Mouse (Mus musculus) ES-CJ7 (cell line): ENCODE results near the gene Fastkd1.
"Not testable (repeated sequence)": the region's sequence is repeated elsewhere in the genome, so short reads cannot be mapped to it uniquely, and the experiment has no call there.

Experiments used
- DNase-seq: peaks from one replicate; pipeline ENCODE4 v3.0.0; 2011; ENCODE audit warnings: low read depth, low spot score

The Fastkd1 gene

DNA sequence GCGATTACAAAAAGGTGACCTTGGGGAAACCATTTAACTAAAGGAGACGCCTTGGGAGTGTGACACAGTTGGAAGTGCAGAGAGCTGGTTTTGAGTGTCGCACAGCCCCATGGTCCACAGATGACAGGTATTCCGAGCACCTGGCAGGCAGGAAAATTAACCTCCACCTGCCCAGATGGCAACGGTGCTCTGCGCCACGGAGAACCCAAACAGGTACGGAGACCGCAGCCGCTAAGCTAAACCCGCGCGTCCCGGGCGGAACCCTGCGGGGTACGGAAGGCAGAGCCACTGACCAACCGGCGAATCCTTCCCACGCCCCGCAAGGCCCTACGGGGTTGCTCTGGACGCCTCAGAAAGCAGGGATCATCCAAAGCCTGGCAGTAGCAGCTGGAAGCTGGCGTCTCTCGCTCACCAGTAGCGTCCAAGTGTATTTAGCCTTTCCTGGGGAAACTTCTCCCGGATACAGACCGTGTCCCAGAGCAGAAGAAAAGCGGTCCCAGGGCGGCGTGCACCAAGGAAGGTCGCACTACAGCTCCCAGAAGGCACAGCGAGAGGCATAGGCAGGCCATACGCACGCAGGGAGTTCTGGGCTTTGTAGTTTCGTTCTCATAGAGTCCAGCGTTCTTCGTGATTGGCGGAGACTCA lies at the start of gene Fastkd1:
Gene Fastkd1, minus strand, starts transcription at position 536 of the 645 bp plus-strand sequence.
- peak; percentile 94 for DNase-seq

DNA sequence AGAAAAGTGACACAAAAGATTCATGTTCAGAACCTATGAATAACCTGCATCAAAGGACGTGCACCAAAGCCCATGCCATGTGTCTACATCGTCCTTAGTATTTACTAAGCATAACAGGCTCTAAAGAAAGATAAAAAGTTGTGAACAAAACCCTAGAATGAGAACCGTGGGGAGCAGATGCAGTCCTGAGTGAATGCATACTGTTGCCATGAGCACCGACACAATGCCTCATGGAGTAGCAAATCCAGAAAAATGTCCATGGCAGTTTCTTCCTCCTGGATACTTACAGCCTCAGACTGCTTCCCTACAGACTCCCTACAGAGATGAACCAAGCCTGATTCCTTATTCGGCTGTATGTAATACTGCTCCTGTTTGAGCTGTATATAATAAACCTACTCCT lies 47.7 kb upstream of the Fastkd1 start:
- no peak for DNase-seq

DNA sequence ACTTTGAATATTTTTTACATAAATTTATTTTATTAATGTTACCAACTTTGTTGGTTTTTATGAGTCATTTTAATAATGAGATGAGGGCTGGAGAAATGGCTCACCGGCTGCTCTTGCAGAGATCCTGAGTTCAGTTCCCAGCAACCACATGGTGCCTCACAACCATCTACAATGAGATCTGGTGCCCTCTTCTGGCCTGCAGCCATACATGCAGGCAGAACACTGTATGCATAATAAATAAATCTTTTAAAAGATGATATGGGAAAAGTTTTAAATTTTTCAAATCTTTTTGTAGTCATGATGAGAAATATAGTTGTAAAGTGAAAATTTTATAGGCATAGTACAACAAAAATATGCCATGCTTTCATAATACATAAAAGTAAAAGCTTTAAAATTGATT lies 31.8 kb upstream of the Fastkd1 start:
- peak; percentile 26 for DNase-seq

DNA sequence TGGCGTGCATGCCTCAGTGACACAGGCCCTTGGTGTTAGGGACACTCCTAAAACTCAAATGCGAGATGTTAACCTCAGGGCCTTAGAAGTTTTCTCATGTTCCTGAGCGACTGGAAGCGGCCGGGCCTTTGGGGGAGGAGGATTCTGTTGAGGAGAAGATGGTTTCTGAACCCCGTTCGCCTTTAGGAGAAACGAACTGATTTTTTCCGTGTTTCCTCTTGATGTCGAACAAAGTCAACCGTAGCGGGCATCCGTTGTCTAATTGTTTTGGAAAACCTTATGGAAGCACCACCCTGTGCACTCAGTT lies 10.2 kb upstream of the Fastkd1 start:
- DNase-seq: no peak

DNA sequence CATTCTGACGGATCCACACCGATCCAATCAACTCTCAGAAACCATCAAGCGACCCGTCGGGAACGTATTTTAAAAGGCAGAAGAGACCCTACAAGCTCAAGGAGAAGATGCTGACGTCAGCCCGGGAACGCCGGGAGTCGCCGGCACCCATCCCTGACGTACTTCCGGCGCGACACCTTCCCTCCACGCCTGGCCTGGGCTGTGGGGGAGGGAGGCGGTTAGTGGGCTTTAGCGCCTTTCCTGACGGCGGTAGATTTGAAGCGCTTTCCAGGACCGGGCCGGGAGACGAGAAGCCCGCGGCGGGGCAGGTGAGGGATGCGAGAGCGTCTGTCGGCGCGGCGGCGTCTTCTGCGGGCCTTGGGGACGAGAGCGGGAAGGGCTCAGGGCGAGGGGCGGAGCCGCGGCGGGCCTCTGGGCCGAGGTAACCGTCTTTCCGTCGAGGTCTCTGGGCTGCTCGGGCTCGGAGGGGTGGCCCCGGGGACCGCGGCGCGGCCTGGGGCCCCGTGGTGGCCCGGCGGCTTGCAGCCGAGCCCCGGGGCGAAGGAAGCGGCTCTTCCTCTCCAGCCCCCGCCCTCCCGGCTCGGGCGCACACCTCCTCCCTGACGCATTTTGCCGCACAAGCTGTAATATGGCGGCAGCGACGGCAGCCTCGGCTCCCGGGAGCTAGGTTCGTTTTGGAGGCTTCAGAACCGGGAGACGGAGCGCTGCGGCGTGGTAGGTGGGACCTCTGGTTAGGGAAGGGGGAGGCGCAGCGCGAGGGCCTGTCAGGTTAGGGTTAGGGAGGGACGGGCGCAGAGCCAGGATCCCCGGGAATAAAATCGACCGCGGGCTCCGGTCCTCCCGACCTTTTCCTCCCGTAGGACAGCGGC lies 9.6 kb upstream of the Fastkd1 start:
- peak; percentile 95 for DNase-seq

DNA sequence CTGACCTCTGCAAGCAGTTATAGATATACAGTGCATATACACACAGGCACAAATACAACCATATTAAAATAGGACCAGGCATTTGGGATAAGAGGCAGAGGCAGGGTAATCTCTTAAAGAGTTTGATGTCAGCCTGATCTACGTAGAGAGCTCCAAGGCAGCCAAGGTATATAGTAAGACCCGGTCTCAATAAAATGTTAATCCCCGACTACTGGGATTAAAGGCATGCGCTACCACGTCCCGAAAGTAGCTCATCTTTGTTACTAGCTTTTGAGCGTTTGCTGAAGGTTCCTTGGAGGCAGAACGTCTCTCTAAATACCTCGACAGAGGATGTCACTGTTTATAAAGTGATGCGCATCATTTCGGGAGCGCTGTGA lies 8.9 kb upstream of the Fastkd1 start, which contains the start of gene Ppig:
Gene Ppig, plus strand, starts transcription at position 273 of the 377 bp plus-strand sequence.
- DNase-seq: no peak

DNA sequence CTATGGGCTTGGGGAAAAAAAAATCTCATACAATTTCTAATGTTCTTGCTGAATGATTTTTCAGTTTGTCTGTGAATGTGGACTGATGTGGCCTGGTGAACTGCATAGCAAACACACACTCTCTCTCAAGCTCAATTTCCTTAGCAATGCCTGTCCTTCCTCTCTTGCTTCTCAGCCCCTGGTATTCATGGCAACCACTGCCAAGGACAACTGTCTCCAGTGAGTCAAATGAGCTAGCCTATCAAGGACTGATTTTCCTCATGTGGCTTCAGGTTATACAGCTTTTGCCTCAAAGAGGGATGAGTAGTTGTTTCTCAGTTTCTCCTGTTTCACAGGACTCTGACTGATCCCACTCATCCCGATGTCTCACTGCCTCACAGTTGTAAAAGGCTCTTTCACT lies 5.8 kb upstream of the Fastkd1 start:
- DNase-seq: no peak

DNA sequence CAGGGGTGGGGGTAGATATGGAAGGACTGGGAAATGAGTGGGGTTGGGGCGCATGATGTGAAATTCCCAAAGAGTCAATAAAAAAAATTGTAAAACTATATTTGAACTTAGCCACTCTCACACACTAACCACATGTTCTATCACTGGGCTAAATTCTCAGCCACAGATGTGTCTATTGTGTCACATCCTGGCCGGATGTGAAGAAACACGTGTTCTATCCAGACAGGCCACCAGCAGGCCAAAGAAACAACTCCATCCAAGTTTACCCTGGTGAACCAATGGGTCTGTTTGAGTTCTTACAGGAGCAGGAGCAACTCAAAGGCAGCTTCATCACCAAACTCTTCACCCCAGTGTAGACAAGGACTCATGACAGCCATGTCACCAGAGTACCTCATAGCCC lies 3.2 kb upstream of the Fastkd1 start:
- DNase-seq: no peak

DNA sequence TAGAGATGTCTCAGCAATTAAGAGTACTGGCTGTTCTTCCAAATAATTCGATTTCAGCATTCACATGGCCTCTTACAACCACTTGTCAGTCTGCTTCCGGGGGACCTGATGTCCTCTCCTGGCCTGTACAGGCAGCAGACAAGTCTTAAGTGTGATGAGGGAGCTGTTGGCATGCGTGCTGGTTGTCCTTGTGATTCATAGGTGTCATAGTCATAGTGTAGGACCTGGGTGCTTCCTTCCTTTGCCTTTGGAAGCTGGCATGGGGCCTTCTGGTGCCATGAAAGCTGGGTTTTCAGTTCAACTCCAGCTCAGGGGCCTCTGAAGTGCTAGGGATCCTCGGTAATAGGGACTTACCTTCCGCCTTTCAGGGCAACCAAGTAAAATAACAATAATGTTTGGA lies 810 bp upstream of the Fastkd1 start:
- no peak for DNase-seq

DNA sequence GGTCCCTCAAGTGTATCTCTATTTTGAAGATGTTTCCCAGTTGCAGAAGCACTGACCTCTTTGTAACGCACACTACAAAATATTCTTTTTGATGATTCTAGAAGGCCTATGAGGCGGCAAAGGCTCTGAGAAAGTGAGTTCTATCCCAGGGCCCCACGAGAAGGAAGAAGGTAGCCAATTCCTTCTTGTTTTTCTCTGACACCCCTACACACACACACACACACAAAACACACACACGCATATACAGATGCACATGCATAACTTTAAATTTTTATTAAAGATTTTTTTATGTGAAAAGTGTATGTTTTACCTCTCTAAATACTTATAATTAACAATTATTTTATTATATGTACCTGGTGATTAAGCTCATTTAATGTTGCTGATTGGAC lies 304 bp upstream of the Fastkd1 start:
- DNase-seq: no peak

DNA sequence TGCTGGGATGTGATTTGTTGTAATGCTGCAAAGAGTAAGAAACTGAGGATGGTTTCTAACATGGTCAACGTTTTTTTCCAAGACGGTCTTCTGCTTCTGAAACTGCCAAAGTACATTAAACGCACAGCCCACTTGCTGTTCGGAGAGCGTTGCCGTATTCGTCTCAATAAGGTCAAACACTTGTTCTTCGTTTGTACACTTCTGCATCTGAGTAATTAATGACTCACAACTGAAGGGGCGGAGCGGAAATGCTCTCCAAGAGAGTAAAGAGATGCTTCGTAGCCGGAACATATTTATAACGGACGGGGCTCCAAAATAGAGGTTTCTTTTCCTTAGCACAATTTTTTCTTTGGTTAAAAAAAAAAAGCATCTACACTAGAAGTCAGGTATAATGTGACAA lies 1.1 kb downstream of the Fastkd1 start:
- DNase-seq: no peak

DNA sequence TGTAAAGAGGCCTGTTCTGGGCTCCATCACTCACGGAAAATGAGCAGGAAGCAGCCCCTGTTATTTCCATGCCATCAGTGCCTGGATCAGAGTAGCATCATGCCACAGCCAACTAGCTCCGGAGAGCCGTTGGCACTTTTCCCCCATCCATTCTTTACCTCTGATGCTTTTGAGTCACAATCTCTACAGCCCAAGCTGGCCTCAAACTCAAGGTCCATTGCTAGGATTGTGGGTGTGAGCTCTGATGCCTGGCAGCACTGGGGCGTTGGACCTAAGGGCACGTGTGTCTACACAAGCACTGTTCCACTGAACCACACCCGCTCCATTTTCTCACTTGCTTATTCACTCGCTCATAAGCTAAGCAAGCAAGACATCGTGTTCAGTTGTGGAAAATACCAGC lies 12.9 kb downstream of the Fastkd1 start:
- no peak for DNase-seq

DNA sequence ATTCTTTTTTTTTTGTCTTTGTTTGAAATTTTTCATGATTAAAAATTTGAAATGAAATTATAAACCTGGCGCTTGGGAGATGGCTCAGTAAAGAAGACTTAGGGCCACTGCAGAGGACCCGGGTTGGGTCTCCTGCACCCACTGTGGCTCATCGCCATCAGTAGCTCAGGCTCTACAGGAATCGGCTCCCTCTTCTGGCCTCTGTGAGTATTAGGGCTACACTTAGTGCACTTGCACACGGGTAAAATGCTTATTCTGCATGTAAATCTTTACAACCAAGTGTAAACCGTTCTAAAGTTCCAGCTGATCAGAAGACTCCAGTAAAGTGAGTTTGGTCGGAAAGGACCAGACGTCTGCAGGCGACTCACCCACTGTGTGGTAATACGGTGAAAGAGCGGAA lies 19.8 kb downstream of the Fastkd1 start:
- peak; percentile 35 for DNase-seq

DNA sequence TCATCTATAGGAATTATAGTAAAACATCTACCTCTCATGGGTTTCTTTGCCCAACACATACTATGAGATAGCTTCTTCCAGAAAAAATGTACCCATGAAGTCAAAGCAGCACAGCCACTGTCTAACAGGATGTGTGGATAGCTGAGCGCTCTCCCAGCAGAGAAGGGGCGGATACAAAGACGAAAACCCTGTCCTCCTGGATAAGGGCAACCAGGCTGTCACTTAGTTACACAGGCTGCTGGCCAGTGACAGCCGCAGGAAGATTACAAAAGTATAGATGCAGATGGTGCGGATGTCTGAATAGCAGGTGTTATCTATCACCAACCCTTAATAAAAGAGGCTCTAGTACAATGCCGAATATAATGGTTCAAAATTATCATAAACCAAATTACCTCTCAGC lies 22.5 kb downstream of the Fastkd1 start:
- no peak for DNase-seq

DNA sequence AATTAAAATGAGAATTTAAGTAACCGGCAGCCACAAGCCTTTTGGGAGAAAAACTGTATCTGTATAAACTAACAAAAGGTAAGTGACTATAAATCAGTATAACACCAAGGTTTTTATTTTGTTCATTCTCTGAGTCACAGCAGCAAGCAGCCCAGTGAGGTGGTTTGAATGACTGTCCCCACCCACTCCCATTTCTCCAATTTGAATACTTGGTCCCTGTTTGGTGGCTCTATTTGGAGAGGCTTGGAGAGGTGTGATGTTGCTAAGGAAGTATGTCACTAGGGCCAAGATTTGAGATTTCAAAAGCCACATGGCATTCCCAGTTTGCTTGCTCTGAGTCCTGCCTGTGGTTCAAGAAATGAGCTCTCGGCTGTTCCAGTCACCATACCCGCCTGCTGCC lies 23.1 kb downstream of the Fastkd1 start:
- no peak for DNase-seq

DNA sequence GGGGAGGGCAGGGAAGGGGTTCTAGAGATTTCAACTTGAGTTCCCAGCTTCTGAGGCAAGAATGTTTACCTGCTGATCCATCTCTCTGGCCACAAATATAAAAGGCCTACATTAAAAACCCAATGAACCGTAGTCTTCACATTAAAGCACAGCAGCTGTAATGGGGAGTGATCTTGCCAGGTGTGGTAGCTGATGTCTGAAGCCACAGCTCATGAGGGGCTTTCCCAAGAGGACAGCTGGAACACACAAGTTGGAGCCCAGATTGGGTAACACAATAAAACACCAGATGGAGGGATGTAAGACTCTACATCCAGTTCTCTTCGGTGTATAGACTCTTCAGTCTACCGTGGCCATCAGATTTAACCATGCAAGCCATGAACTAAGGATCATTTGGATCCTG lies 28.8 kb downstream of the Fastkd1 start:
- no peak for DNase-seq

DNA sequence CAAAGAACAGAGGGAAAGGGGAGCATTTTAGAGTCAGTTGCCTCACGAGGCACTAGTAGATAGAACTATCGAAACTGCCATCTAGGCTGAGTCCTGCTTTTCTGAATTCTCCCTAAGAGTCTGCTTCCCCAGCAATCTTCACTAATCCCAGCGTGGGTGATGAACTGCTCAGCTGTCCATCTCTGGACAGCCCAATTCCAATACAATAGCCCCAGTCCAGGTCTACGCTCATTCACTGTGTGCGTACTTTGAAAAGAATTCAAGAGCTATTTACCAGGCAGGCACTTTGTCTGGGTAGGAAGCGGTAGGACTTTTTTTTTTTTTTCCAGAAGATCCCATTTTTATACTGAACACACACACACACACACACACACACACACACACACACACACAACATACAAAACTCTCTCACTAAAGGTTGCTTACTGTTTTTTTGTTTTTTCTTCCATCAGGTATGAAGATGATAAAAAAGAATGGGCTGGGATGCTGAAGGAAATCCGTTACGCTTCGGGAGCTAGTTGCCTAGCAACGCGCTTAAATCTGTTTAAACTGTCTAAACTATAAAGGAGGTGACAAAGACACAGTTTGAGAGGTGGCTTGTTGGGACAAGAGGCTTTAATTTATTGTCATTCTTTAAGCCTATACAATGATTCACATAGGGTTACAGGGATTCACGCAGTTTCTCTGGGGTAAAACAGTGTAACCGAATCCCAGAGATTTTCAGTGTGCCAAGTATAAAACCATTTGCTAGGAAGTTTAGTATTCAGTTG lies 30.1 kb downstream of the Fastkd1 start:
- DNase-seq: no peak

DNA sequence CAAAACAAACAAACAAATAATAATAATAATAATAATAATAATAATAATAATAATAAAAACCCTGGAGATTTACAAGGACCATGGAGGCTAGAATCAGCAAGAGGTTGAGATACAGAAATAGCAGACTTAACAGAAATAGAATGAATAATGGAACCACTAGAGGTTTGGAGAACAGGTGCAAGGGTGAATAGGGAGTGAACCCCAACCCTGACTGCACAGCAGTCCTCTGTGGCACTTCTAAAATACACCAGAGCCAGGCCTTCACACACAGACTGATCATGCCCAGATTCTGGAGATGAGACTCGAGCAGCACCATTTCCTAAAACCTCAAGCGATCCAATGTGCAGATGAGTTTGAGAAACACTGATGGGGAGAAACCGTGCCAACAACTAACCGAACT lies 31.4 kb downstream of the Fastkd1 start:
- no peak for DNase-seq

DNA sequence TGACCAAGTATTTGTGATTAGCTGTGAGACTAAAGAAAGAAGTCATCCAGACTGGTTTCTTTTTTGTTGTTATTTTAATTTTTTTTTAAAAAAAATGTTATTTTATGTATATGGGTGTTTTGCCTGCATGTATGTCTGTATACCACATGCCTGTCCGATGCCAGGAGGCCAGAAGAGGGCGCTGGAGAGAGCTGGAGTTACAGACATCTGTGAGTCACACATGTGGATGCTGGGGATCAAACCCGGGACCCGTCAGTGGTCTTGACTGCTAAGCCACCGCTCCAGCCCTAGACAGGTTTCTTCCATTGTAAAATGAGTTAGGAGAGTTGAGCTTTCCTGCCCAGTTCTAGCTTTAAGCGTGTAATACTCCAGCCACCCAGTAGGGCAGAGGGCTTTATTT lies 33.3 kb downstream of the Fastkd1 start:
- peak; percentile 88 for DNase-seq

DNA sequence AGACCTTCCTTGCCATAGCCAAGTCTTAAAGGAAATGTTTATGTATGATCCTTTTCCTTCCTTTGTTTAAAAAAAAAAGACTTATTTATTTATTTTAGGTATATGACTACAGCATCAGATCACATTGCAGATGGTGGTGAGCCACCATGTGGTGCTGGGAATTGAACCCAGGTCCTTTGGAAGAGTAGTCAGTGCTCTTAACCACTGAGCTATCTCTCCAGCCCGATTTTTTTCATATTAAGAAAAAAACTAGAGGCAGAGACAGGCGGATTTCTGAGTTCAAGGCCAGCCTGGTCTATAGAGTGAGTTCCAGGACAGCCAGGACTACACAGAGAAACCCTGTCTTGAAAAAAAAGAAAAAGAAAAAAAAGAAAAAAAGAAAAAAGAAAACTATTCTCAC lies 36.1 kb downstream of the Fastkd1 start:
- not testable (repeated sequence) for DNase-seq

DNA sequence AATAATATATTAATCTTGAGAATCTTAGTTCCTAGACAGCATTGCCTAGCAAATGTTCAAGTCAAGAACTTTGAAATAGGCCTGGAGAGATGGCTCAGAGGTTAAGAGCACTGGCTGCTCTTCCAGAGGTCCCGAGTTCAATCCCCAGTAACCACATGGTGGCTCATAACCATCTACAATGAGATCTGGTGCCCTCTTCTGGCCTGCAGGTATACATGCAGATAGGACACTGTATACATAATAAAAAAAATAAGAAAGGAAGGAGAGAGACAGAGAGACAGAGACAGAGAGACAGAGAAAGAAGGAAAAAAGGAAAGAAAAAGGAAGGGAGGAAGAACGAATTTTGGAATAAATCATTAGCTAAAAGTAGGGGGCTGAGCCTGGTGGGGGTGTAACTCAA lies 36.6 kb downstream of the Fastkd1 start:
- DNase-seq: peak; percentile 51

DNA sequence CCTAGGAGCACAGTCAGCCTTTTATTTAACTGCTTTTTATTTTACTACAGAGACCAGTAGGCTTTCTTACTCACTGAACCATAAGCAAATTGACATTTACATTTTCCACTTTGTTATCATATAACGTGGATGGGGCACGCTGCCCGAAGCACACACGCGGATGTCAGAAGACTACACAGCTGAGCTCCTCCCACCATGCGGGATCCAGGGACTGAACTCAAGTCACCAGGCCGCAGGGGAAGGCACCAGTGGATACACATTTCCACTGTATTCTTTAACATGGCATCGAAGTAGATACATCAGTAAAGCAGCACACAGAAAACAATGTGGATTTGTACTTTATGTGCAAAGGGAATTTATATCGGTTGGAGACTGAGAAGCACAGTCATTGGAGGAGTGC lies 38.0 kb downstream of the Fastkd1 start:
- no peak for DNase-seq

DNA sequence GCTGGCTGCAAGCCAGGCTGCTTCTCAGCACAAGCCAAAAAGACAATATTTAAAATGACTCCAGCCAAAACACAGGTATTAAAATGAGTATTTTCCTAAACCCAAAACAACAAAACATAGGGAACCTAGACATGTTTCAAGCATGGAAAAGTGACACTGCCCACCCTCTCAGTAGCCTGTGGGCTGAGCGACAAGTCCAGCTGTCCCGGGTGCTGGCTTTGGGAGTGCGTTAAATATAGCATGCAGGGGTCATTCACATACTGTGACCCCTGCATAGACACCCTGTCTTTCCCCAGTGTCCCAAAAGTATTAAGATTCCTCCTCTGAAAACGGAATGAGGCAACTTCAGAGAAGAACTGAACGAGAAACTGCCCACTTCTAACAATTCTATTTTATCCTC lies 39.6 kb downstream of the Fastkd1 start:
- no peak for DNase-seq
